Mouse (Mus musculus) E14TG2a.4 (cell line): ENCODE results near the gene Zfp120.

Source experiments
- CTCF ChIP-seq: conservative IDR thresholded peaks from 2 replicates; pipeline ENCODE4 v1.5.1; 2014; ENCODE audit warnings: low read length
- NANOG ChIP-seq: IDR thresholded peaks from 2 replicates; pipeline ENCODE4 v1.6.1; 2014; ENCODE audit warnings: borderline replicate concordance, low read length, mixed read lengths
- POU5F1 ChIP-seq: IDR thresholded peaks from 2 replicates; pipeline ENCODE4 v1.6.1; 2014; ENCODE audit warnings: low read length, borderline replicate concordance

DNA sequence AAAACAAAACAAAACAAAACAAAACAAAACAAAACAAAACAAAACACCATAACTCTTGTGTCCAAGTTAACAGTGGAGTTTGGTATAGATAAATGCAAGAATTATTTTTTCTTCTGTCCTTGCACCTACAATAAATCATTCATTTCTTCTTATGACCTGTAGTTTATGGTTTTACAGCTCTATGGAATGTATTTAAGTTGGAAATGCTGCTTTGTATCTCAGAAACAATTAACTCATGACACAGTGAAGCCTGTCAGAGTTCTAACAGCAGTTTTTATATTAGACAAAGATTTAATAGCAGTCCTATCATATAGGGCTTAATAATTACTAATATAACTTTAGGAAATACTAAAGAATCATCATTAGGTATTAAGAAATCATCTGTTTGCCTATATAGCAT is 37.3 kb upstream of the Zfp120 start:
- TF ChIP-seq CTCF (no peak), NANOG (no peak), POU5F1 (no peak)
